Mouse (Mus musculus): ENCODE data around the gene Ptchd4. TPM values are rescaled to one million over a fixed set of nuclear protein-coding genes. Genes with fewer than 3 reads are reported as not detected.

Ptchd4 gene
- polyA plus RNA-seq, 1 experiment from 2014 or later = 0.29 TPM

GRCm38 (mm10) chr17:42427961-42428360, 112.2 kb downstream of the Ptchd4 start:
- Histone ChIP-seq H3K4me2 (no peak overlapping the region), H3K27me3 (ENCODE audit: insufficient read depth, low read length) (no peaks in the 10 kb centered on the region), H3K36me3 (ENCODE audit: insufficient read depth) (no peaks in the 10 kb centered on the region), H3K4me3 (ENCODE audit: low read depth, low read length) (no peak overlapping the region), H3K9ac (no peak overlapping the region), H3K27ac (ENCODE audit: low read depth) (no peak overlapping the region), H3K4me1 (ENCODE audit: insufficient read depth) (no peaks in the 10 kb centered on the region), H3K9me3 (ENCODE audit: low read depth, low read length) (no peaks in the 10 kb centered on the region)
- ATAC-seq (ENCODE audit: insufficient read depth) (no peak), DNase-seq (no peak)
- WGBS = 69% methylated on average over 1 of the region's 1 CpGs
- no peak for TF ChIP-seq CTCF (IDR thresholded peaks at IDR 0.05; ENCODE audit: low read depth)

- Histone ChIP-seq H3K4me1 (ENCODE audit: insufficient read depth) (no peaks in the 10 kb centered on the region), H3K4me3 (ENCODE audit: low read depth, low read length) (no peak overlapping the region), H3K9ac (no peak overlapping the region), H3K36me3 (ENCODE audit: insufficient read depth) (no peaks in the 10 kb centered on the region), H3K27ac (ENCODE audit: low read depth) (no peak overlapping the region), H3K9me3 (ENCODE audit: low read depth, low read length) (no peaks in the 10 kb centered on the region), H3K27me3 (ENCODE audit: insufficient read depth, low read length) (no peaks in the 10 kb centered on the region), H3K4me2 (no peak overlapping the region)
- DNase-seq (no peak), ATAC-seq (ENCODE audit: insufficient read depth) (no peak)
- WGBS = 76% methylated on average over 2 of the region's 2 CpGs
- no peak for TF ChIP-seq CTCF (IDR thresholded peaks at IDR 0.05; ENCODE audit: low read depth)
Measured at GRCm38 (mm10) chr17:42430380-42430779, 114.6 kb downstream of the Ptchd4 start.

- no peaks in the 10 kb centered on the region for H3K9me3 ChIP-seq (ENCODE audit: low read depth, low read length)
- no peak overlapping the region for H3K27ac ChIP-seq (ENCODE audit: low read depth)
- H3K36me3 ChIP-seq (ENCODE audit: insufficient read depth) = no peaks in the 10 kb centered on the region
- H3K4me2 ChIP-seq = no peak overlapping the region
- H3K9ac ChIP-seq = no peak overlapping the region
- no peak for DNase-seq
- no peaks in the 10 kb centered on the region for H3K4me1 ChIP-seq (ENCODE audit: insufficient read depth)
- 80% methylated on average over 2 of the region's 2 CpGs for WGBS
- no peak for ATAC-seq (ENCODE audit: insufficient read depth)
- TF ChIP-seq CTCF (IDR thresholded peaks at IDR 0.05; ENCODE audit: low read depth) = no peak
- H3K27me3 ChIP-seq (ENCODE audit: insufficient read depth, low read length) = no peaks in the 10 kb centered on the region
- no peak overlapping the region for H3K4me3 ChIP-seq (ENCODE audit: low read depth, low read length)
Measured at GRCm38 (mm10) chr17:42452235-42452634, 136.5 kb downstream of the Ptchd4 start.

GRCm38 (mm10) chr17:42456441-42456840, 140.7 kb downstream of the Ptchd4 start:
- no peak for TF ChIP-seq CTCF (IDR thresholded peaks at IDR 0.05; ENCODE audit: low read depth)
- WGBS = 47% methylated on average over 2 of the region's 2 CpGs
- DNase-seq = no peak

GRCm38 (mm10) chr17:42462726-42463125, 147.0 kb downstream of the Ptchd4 start:
- ATAC-seq (ENCODE audit: insufficient read depth) (no peak), DNase-seq (no peak)
- no peaks in the 10 kb centered on the region for H3K36me3 ChIP-seq (ENCODE audit: insufficient read depth)
- no peaks in the 10 kb centered on the region for H3K4me1 ChIP-seq (ENCODE audit: insufficient read depth)
- no peaks in the 10 kb centered on the region for H3K27me3 ChIP-seq (ENCODE audit: insufficient read depth, low read length)
- no peak overlapping the region for H3K4me2 ChIP-seq
- no peak for TF ChIP-seq CTCF (IDR thresholded peaks at IDR 0.05; ENCODE audit: low read depth)
- peaks cover 3% of the 10 kb centered on the region; the same call in 1 of the 2 replicates for H3K9me3 ChIP-seq (ENCODE audit: low read depth, low read length)
- no peak overlapping the region for H3K9ac ChIP-seq
- H3K27ac ChIP-seq (ENCODE audit: low read depth) = no peak overlapping the region
- H3K4me3 ChIP-seq (ENCODE audit: low read depth, low read length) = no peak overlapping the region

More at GRCm38 (mm10) chr17:42456441-42456840, 140.7 kb downstream of the Ptchd4 start:
- no peak for ATAC-seq (ENCODE audit: insufficient read depth)
- no peaks in the 10 kb centered on the region for H3K36me3 ChIP-seq (ENCODE audit: insufficient read depth)
- H3K27ac ChIP-seq (ENCODE audit: low read depth) = no peak overlapping the region
- no peaks in the 10 kb centered on the region for H3K4me1 ChIP-seq (ENCODE audit: insufficient read depth)
- H3K9me3 ChIP-seq (ENCODE audit: low read depth, low read length) = peaks cover 2% of the 10 kb centered on the region; the same call in 1 of the 2 replicates
- H3K27me3 ChIP-seq (ENCODE audit: insufficient read depth, low read length) = no peaks in the 10 kb centered on the region
- no peak overlapping the region for H3K4me2 ChIP-seq
- no peak overlapping the region for H3K4me3 ChIP-seq (ENCODE audit: low read depth, low read length)
- H3K9ac ChIP-seq = no peak overlapping the region

GRCm38 (mm10) chr17:42480173-42480991, 164.6 kb downstream of the Ptchd4 start:
- Histone ChIP-seq H3K27me3 (ENCODE audit: insufficient read depth, low read length) (no peaks in the 10 kb centered on the region), H3K9me3 (ENCODE audit: low read depth, low read length) (no peaks in the 10 kb centered on the region), H3K27ac (ENCODE audit: low read depth) (no peak overlapping the region), H3K4me1 (ENCODE audit: insufficient read depth) (no peaks in the 10 kb centered on the region), H3K4me3 (ENCODE audit: low read depth, low read length) (no peak overlapping the region), H3K4me2 (no peak overlapping the region), H3K36me3 (ENCODE audit: insufficient read depth) (no peaks in the 10 kb centered on the region), H3K9ac (no peak overlapping the region)
- no peak for TF ChIP-seq CTCF (IDR thresholded peaks at IDR 0.05; ENCODE audit: low read depth)
- 76% methylated on average over 5 of the region's 5 CpGs for WGBS
- DNase-seq (no peak), ATAC-seq (ENCODE audit: insufficient read depth) (no peak)

GRCm38 (mm10) chr17:42509356-42510262, 193.9 kb downstream of the Ptchd4 start:
- WGBS = 71% methylated on average over 9 of the region's 9 CpGs
- TF ChIP-seq CTCF (IDR thresholded peaks at IDR 0.05; ENCODE audit: low read depth) = no peak

More at GRCm38 (mm10) chr17:42509356-42510262, 193.9 kb downstream of the Ptchd4 start:
- Histone ChIP-seq H3K9ac (no peak overlapping the region), H3K36me3 (ENCODE audit: insufficient read depth) (no peaks in the 10 kb centered on the region), H3K27ac (ENCODE audit: low read depth) (no peak overlapping the region), H3K4me1 (ENCODE audit: insufficient read depth) (no peaks in the 10 kb centered on the region), H3K27me3 (ENCODE audit: insufficient read depth, low read length) (no peaks in the 10 kb centered on the region), H3K4me3 (ENCODE audit: low read depth, low read length) (no peak overlapping the region), H3K4me2 (no peak overlapping the region), H3K9me3 (ENCODE audit: low read depth, low read length) (no peaks in the 10 kb centered on the region)
- ATAC-seq (ENCODE audit: insufficient read depth) (no peak), DNase-seq (no peak)
